Mouse (Mus musculus): ENCODE measurements around the gene Dock8. TPM values are rescaled to one million over a fixed set of nuclear protein-coding genes. Genes with fewer than 3 reads are reported as not detected.

Gene Dock8
- polyA plus RNA-seq, 1 experiment = 1.4 TPM

- Histone ChIP-seq H3K36me3 (ENCODE audit: control insufficient read depth, insufficient read depth) (no peaks in the 10 kb centered on the region), H3ac (ENCODE audit: control insufficient read depth, insufficient read length) (no peak overlapping the region), H3K4me2 (ENCODE audit: low read depth) (no peak overlapping the region), H3K27me3 (ENCODE audit: control insufficient read depth, insufficient read depth, insufficient read length) (no peaks in the 10 kb centered on the region), H3K4me3 (no peak overlapping the region), H3K79me2 (ENCODE audit: control insufficient read depth, insufficient read depth) (no peaks in the 10 kb centered on the region)
- TF ChIP-seq E2F4 (IDR thresholded peaks at IDR 0.05; ENCODE audit: insufficient read depth) (no peak), MYOG (IDR thresholded peaks at IDR 0.05; ENCODE audit: control insufficient read depth in 1 of 3, insufficient read depth in 1 of 3, insufficient read length in 2 of 3, low read depth in 2 of 3) (no peak), MAX (IDR thresholded peaks at IDR 0.05; ENCODE audit: low read depth) (no peak), POLR2A (IDR thresholded peaks at IDR 0.05; ENCODE audit: insufficient read length, low read depth) (no peak), MYOD1 (IDR thresholded peaks at IDR 0.05; ENCODE audit: control insufficient read depth in 1 of 3, insufficient read length in 2 of 3, low read depth in 2 of 3) (no peak), POLR2AphosphoS2 (IDR thresholded peaks at IDR 0.05; ENCODE audit: insufficient read length, low read depth) (no peak), CEBPB (IDR thresholded peaks at IDR 0.05; ENCODE audit: insufficient read depth, poor library complexity, severe bottlenecking) (no peak), USF1 (IDR thresholded peaks at IDR 0.05; ENCODE audit: low read depth) (no peak), REST (IDR thresholded peaks at IDR 0.05; ENCODE audit: insufficient read depth, insufficient read length) (no peak), TCF12 (IDR thresholded peaks at IDR 0.05; ENCODE audit: insufficient read depth, poor library complexity, severe bottlenecking) (no peak)
Observed at GRCm38 (mm10) chr19:25059847-25060364, 60.6 kb downstream of the Dock8 start.

GRCm38 (mm10) chr19:25060375-25060774 is 61.0 kb downstream of the Dock8 start:
- Histone ChIP-seq H3K4me3 (no peak overlapping the region), H3K36me3 (ENCODE audit: control insufficient read depth, insufficient read depth) (no peaks in the 10 kb centered on the region), H3K4me2 (ENCODE audit: low read depth) (no peak overlapping the region), H3ac (ENCODE audit: control insufficient read depth, insufficient read length) (no peak overlapping the region), H3K27me3 (ENCODE audit: control insufficient read depth, insufficient read depth, insufficient read length) (no peaks in the 10 kb centered on the region), H3K79me2 (ENCODE audit: control insufficient read depth, insufficient read depth) (no peaks in the 10 kb centered on the region)
- TF ChIP-seq USF1 (IDR thresholded peaks at IDR 0.05; ENCODE audit: low read depth) (no peak), POLR2A (IDR thresholded peaks at IDR 0.05; ENCODE audit: insufficient read length, low read depth) (no peak), TCF3 (IDR thresholded peaks at IDR 0.05; ENCODE audit: insufficient read length, low read depth) (no peak)

GRCm38 (mm10) chr19:25062188-25062856 is 63.0 kb downstream of the Dock8 start:
- Histone ChIP-seq H3K4me2 (ENCODE audit: low read depth) (no peak overlapping the region), H3K79me2 (ENCODE audit: control insufficient read depth, insufficient read depth) (no peaks in the 10 kb centered on the region), H3K4me3 (no peak overlapping the region), H3K36me3 (ENCODE audit: control insufficient read depth, insufficient read depth) (no peaks in the 10 kb centered on the region), H3K27me3 (ENCODE audit: control insufficient read depth, insufficient read depth, insufficient read length) (no peaks in the 10 kb centered on the region), H3ac (ENCODE audit: control insufficient read depth, insufficient read length) (no peak overlapping the region)
- TF ChIP-seq TCF3 (IDR thresholded peaks at IDR 0.05; ENCODE audit: insufficient read length, low read depth) = no peak
- TF ChIP-seq E2F4 (IDR thresholded peaks at IDR 0.05; ENCODE audit: insufficient read depth) = no peak
- TF ChIP-seq MYOD1 (IDR thresholded peaks at IDR 0.05; ENCODE audit: control insufficient read depth in 1 of 3, insufficient read length in 2 of 3, low read depth in 2 of 3) = no peak
- TF ChIP-seq CEBPB (IDR thresholded peaks at IDR 0.05; ENCODE audit: insufficient read depth, poor library complexity, severe bottlenecking) = no peak
- no peak for TF ChIP-seq REST (IDR thresholded peaks at IDR 0.05; ENCODE audit: insufficient read depth, insufficient read length)
- no peak for TF ChIP-seq POLR2AphosphoS2 (IDR thresholded peaks at IDR 0.05; ENCODE audit: insufficient read length, low read depth)
- no peak for TF ChIP-seq USF1 (IDR thresholded peaks at IDR 0.05; ENCODE audit: low read depth)
- no peak for TF ChIP-seq MYOG (IDR thresholded peaks at IDR 0.05; ENCODE audit: control insufficient read depth in 1 of 3, insufficient read depth in 1 of 3, insufficient read length in 2 of 3, low read depth in 2 of 3)
- no peak for TF ChIP-seq TCF12 (IDR thresholded peaks at IDR 0.05; ENCODE audit: insufficient read depth, poor library complexity, severe bottlenecking)
- no peak for TF ChIP-seq SRF (IDR thresholded peaks at IDR 0.05; ENCODE audit: control insufficient read depth, insufficient read length, low read depth)
- TF ChIP-seq POLR2A (IDR thresholded peaks at IDR 0.05; ENCODE audit: insufficient read length, low read depth) = no peak
- TF ChIP-seq MAX (IDR thresholded peaks at IDR 0.05; ENCODE audit: low read depth) = no peak

DNA sequence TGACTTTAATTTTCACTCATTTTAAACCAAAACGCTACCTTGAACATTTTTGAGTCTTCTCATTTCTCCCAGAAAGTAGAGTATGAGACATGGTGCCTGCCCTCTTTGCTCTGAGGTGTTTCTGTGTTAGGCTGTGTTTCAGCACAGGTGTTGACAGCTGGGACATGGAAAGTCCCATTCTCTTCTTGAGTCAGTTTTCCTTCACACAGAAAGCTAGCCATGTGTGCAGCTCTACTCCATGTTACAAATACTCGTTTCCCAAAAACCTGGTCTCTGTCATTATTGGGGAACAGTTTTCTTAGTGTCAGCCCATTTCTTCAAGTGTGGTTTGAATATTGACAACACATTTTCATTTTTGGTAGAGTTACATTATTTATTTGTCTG is 63.5 kb downstream of the Dock8 start:
- Histone ChIP-seq H3K36me3 (ENCODE audit: control insufficient read depth, insufficient read depth) (no peaks in the 10 kb centered on the region), H3K4me3 (no peak overlapping the region), H3ac (ENCODE audit: control insufficient read depth, insufficient read length) (no peak overlapping the region), H3K27me3 (ENCODE audit: control insufficient read depth, insufficient read depth, insufficient read length) (no peaks in the 10 kb centered on the region), H3K79me2 (ENCODE audit: control insufficient read depth, insufficient read depth) (no peaks in the 10 kb centered on the region), H3K4me2 (ENCODE audit: low read depth) (no peak overlapping the region)
- TF ChIP-seq CEBPB (IDR thresholded peaks at IDR 0.05; ENCODE audit: insufficient read depth, poor library complexity, severe bottlenecking) (no peak), TCF3 (IDR thresholded peaks at IDR 0.05; ENCODE audit: insufficient read length, low read depth) (no peak), SRF (IDR thresholded peaks at IDR 0.05; ENCODE audit: control insufficient read depth, insufficient read length, low read depth) (no peak), MYOG (IDR thresholded peaks at IDR 0.05; ENCODE audit: control insufficient read depth in 1 of 3, insufficient read depth in 1 of 3, insufficient read length in 2 of 3, low read depth in 2 of 3) (no peak), POLR2AphosphoS2 (IDR thresholded peaks at IDR 0.05; ENCODE audit: insufficient read length, low read depth) (no peak), TCF12 (IDR thresholded peaks at IDR 0.05; ENCODE audit: insufficient read depth, poor library complexity, severe bottlenecking) (no peak), MAX (IDR thresholded peaks at IDR 0.05; ENCODE audit: low read depth) (no peak), POLR2A (IDR thresholded peaks at IDR 0.05; ENCODE audit: insufficient read length, low read depth) (no peak), E2F4 (IDR thresholded peaks at IDR 0.05; ENCODE audit: insufficient read depth) (no peak)

GRCm38 (mm10) chr19:25066229-25066628 is 66.9 kb downstream of the Dock8 start:
- no peak overlapping the region for H3K4me3 ChIP-seq
- H3ac ChIP-seq (ENCODE audit: control insufficient read depth, insufficient read length) = no peak overlapping the region
- H3K27me3 ChIP-seq (ENCODE audit: control insufficient read depth, insufficient read depth, insufficient read length) = no peaks in the 10 kb centered on the region
- no peaks in the 10 kb centered on the region for H3K36me3 ChIP-seq (ENCODE audit: control insufficient read depth, insufficient read depth)
- no peaks in the 10 kb centered on the region for H3K79me2 ChIP-seq (ENCODE audit: control insufficient read depth, insufficient read depth)
- no peak for TF ChIP-seq MAX (IDR thresholded peaks at IDR 0.05; ENCODE audit: low read depth)
- TF ChIP-seq SRF (IDR thresholded peaks at IDR 0.05; ENCODE audit: control insufficient read depth, insufficient read length, low read depth) = no peak
- TF ChIP-seq USF1 (IDR thresholded peaks at IDR 0.05; ENCODE audit: low read depth) = no peak
- no peak for TF ChIP-seq MYOD1 (IDR thresholded peaks at IDR 0.05; ENCODE audit: control insufficient read depth in 1 of 3, insufficient read length in 2 of 3, low read depth in 2 of 3)
- TF ChIP-seq POLR2A (IDR thresholded peaks at IDR 0.05; ENCODE audit: insufficient read length, low read depth) = no peak
- TF ChIP-seq CEBPB (IDR thresholded peaks at IDR 0.05; ENCODE audit: insufficient read depth, poor library complexity, severe bottlenecking) = no peak
- no peak for TF ChIP-seq POLR2AphosphoS2 (IDR thresholded peaks at IDR 0.05; ENCODE audit: insufficient read length, low read depth)
- TF ChIP-seq E2F4 (IDR thresholded peaks at IDR 0.05; ENCODE audit: insufficient read depth) = no peak
- TF ChIP-seq REST (IDR thresholded peaks at IDR 0.05; ENCODE audit: insufficient read depth, insufficient read length) = no peak
- no peak for TF ChIP-seq MYOG (IDR thresholded peaks at IDR 0.05; ENCODE audit: control insufficient read depth in 1 of 3, insufficient read depth in 1 of 3, insufficient read length in 2 of 3, low read depth in 2 of 3)
- TF ChIP-seq TCF3 (IDR thresholded peaks at IDR 0.05; ENCODE audit: insufficient read length, low read depth) = no peak
- TF ChIP-seq TCF12 (IDR thresholded peaks at IDR 0.05; ENCODE audit: insufficient read depth, poor library complexity, severe bottlenecking) = no peak
- no peak overlapping the region for H3K4me2 ChIP-seq (ENCODE audit: low read depth)

All from myocyte (in vitro differentiated cells).